Mouse (Mus musculus): ENCODE results near the gene Tmem233. TPM values are rescaled to one million over a fixed set of nuclear protein-coding genes. Genes with fewer than 3 reads are reported as not detected.

The Tmem233 gene
- polyA plus RNA-seq, 1 experiment from 2014 or later, result not detected

Other genes with a start within 250 kb of the Tmem233 start
- 9.1 and 14.3 TPM in 2 replicates for gene Cit, start 238.0 kb downstream of the Tmem233 start, polyA plus RNA-seq (2014; fragmentation: Nextera tagmentation; extraction: Ambion mirVana)
- 44.1 and 52.1 TPM in 2 replicates for gene Prkab1, start 58.7 kb downstream of the Tmem233 start, polyA plus RNA-seq (2014; fragmentation: Nextera tagmentation; extraction: Ambion mirVana)
- 0.89 and 1.1 TPM in 2 replicates for gene Ccdc60, start 205.7 kb upstream of the Tmem233 start, polyA plus RNA-seq (2014; fragmentation: Nextera tagmentation; extraction: Ambion mirVana)